Mouse (Mus musculus): ENCODE results near the gene Tmem170. TPM values are rescaled to one million over a fixed set of nuclear protein-coding genes. Genes with fewer than 3 reads are reported as not detected.
A peak's percentile ranks its signal among the peaks of the same experiment; 100 is the strongest.
"Not testable (repeated sequence)": the region's sequence is repeated elsewhere in the genome, so short reads cannot be mapped to it uniquely, and the experiment has no call there.

Gene Tmem170
- polyA plus RNA-seq, 1 experiment from 2014 or later, result 5.8 TPM

- Histone ChIP-seq H3K9me3 (replicated peaks; ENCODE audit: control insufficient read depth, low read length) (no peaks in the 10 kb centered on the region), H3K27me3 (ENCODE audit: control insufficient read depth, insufficient read depth, low read length) (no peaks in the 10 kb centered on the region), H3K27ac (ENCODE audit: low read depth, low read length) (no peak overlapping the region), H3K4me2 (no peak overlapping the region), H3K4me1 (ENCODE audit: control insufficient read depth, insufficient read depth, low read length) (no peaks in the 10 kb centered on the region), H3K9ac (ENCODE audit: low read depth, low read length) (no peak overlapping the region), H3K4me3 (ENCODE audit: low read depth, low read length) (no peak overlapping the region), H3K36me3 (ENCODE audit: control insufficient read depth, insufficient read depth, low read length) (no peaks in the 10 kb centered on the region; the same call in 1 of the 2 replicates)
- no peak for ATAC-seq (replicated peaks; ENCODE audit: insufficient number of reproducible peaks, low FRiP score, low TSS enrichment)
- 76% methylated on average over 6 of the region's 6 CpGs for WGBS (ENCODE audit: insufficient replicate concordance)
These were observed 10.7 kb downstream of the Tmem170 start for GRCm38 (mm10) chr8:111865857-111866256.

GRCm38 (mm10) chr8:111865130-111865852 lies 11.3 kb downstream of the Tmem170 start:
- no peaks in the 10 kb centered on the region for H3K9me3 ChIP-seq (replicated peaks; ENCODE audit: control insufficient read depth, low read length)
- no peak for ATAC-seq (replicated peaks; ENCODE audit: insufficient number of reproducible peaks, low FRiP score, low TSS enrichment)
- no peak overlapping the region for H3K4me3 ChIP-seq (ENCODE audit: low read depth, low read length)
- no peaks in the 10 kb centered on the region for H3K27me3 ChIP-seq (ENCODE audit: control insufficient read depth, insufficient read depth, low read length)
- no peak overlapping the region for H3K9ac ChIP-seq (ENCODE audit: low read depth, low read length)
- no peak overlapping the region for H3K27ac ChIP-seq (ENCODE audit: low read depth, low read length)
- H3K36me3 ChIP-seq (ENCODE audit: control insufficient read depth, insufficient read depth, low read length), result no peaks in the 10 kb centered on the region; the same call in 1 of the 2 replicates
- no peak overlapping the region for H3K4me2 ChIP-seq
- WGBS (ENCODE audit: insufficient replicate concordance), result 80% methylated on average over 8 of the region's 8 CpGs
- H3K4me1 ChIP-seq (ENCODE audit: control insufficient read depth, insufficient read depth, low read length), result no peaks in the 10 kb centered on the region

DNA sequence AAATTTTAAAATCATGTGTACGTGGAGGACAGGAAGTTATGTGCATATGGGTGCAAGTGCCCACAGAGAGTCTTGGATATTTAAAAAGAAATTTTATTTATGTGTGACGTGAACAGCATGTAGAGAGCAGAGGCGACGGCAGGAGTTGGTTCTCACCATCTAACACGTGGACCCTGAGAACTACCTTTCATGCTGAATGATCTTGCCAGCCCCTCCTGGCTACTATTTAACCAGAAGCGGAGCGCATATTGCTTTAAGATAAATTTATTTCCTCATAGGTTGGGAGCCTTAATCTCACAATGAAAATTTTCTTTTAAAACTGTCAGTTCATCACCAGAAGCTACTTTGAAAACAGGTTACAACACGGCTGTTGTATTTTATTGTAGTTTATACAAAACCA lies 11.9 kb downstream of the Tmem170 start:
- no peak for ATAC-seq (replicated peaks; ENCODE audit: insufficient number of reproducible peaks, low FRiP score, low TSS enrichment)
- Histone ChIP-seq H3K27me3 (ENCODE audit: control insufficient read depth, insufficient read depth, low read length) (no peaks in the 10 kb centered on the region), H3K4me2 (no peak overlapping the region), H3K36me3 (ENCODE audit: control insufficient read depth, insufficient read depth, low read length) (no peaks in the 10 kb centered on the region; the same call in 1 of the 2 replicates), H3K9ac (ENCODE audit: low read depth, low read length) (no peak overlapping the region), H3K9me3 (replicated peaks; ENCODE audit: control insufficient read depth, low read length) (no peaks in the 10 kb centered on the region), H3K4me3 (ENCODE audit: low read depth, low read length) (no peak overlapping the region), H3K4me1 (ENCODE audit: control insufficient read depth, insufficient read depth, low read length) (no peaks in the 10 kb centered on the region), H3K27ac (ENCODE audit: low read depth, low read length) (no peak overlapping the region)
- WGBS (ENCODE audit: insufficient replicate concordance), result 90% methylated on average over 8 of the region's 8 CpGs

DNA sequence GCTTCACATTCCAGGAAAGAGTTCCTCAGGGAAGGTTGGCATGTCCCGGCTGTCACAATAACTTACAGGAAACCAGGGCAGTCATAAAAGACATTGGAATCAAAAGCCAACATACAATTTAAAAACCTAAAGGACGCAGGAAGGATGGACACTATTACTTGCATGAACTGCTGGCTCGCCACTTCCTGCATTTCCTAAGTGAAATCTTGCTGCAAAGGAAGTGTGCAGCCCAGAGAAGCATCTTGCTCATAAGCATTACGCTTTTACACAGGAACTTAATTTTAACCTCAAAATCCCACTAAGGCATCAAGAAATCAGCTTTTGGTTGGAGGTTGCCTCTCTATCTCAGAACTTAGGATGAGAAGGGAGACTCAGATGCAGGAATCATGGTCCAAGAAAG lies 13.3 kb downstream of the Tmem170 start:
- no peaks in the 10 kb centered on the region for H3K9me3 ChIP-seq (replicated peaks; ENCODE audit: control insufficient read depth, low read length)
- H3K4me2 ChIP-seq, result no peak overlapping the region
- ATAC-seq (replicated peaks; ENCODE audit: insufficient number of reproducible peaks, low FRiP score, low TSS enrichment), result no peak
- H3K27me3 ChIP-seq (ENCODE audit: control insufficient read depth, insufficient read depth, low read length), result no peaks in the 10 kb centered on the region
- no peak overlapping the region for H3K4me3 ChIP-seq (ENCODE audit: low read depth, low read length)
- H3K27ac ChIP-seq (ENCODE audit: low read depth, low read length), result no peak overlapping the region
- H3K4me1 ChIP-seq (ENCODE audit: control insufficient read depth, insufficient read depth, low read length), result no peaks in the 10 kb centered on the region
- H3K9ac ChIP-seq (ENCODE audit: low read depth, low read length), result no peak overlapping the region
- 80% methylated on average over 4 of the region's 4 CpGs for WGBS (ENCODE audit: insufficient replicate concordance)
- no peaks in the 10 kb centered on the region; the same call in 1 of the 2 replicates for H3K36me3 ChIP-seq (ENCODE audit: control insufficient read depth, insufficient read depth, low read length)

GRCm38 (mm10) chr8:111855977-111856376 lies 20.6 kb downstream of the Tmem170 start:
- Histone ChIP-seq H3K27me3 (ENCODE audit: control insufficient read depth, insufficient read depth, low read length) (no peaks in the 10 kb centered on the region), H3K4me3 (ENCODE audit: low read depth, low read length) (no peak overlapping the region), H3K4me1 (ENCODE audit: control insufficient read depth, insufficient read depth, low read length) (peaks cover 10% of the 10 kb centered on the region; the same call in 1 of the 2 replicates), H3K9me3 (replicated peaks; ENCODE audit: control insufficient read depth, low read length) (no peaks in the 10 kb centered on the region), H3K9ac (ENCODE audit: low read depth, low read length) (no peak overlapping the region), H3K27ac (ENCODE audit: low read depth, low read length) (no peak overlapping the region), H3K36me3 (ENCODE audit: control insufficient read depth, insufficient read depth, low read length) (no peaks in the 10 kb centered on the region), H3K4me2 (no peak overlapping the region)
- no peak for ATAC-seq (replicated peaks; ENCODE audit: insufficient number of reproducible peaks, low FRiP score, low TSS enrichment)
- 85% methylated on average over 12 of the region's 12 CpGs for WGBS (ENCODE audit: insufficient replicate concordance)

DNA sequence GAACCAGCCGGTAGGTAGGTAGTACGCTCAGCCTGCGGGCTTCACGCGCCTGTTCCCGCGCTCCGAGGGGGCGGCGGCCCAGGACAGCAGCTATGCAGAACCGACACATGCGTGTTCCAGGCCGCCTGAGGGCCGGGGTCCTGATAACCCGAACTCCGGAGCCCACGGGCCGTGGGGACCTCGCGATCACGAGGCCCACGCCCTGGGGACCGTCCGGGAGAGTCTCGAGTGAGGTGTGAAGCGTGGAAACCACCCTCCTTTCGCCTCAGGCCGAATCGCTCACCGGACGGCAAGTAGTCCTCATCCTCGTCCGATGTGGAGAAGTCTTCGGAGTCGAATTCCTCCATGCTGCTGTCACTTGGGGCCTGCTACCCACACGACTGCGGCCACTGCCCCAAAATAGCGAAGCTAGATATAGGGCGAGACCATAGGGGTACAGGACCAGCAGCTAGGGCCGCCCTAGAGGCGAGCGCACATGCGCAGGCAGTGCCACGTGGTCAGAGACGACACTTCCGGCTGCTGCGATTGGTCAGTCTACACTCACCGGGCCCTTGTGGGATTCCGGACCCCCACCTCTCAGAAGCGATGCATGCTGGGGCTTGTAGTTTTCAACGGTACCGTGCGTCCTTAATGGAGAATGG lies 22.6 kb downstream of the Tmem170 start, which contains the start of gene Cfdp1:
Gene Cfdp1, minus strand, starts transcription at position 431 of the 641 bp plus-strand sequence.
- H3K9me3 ChIP-seq (replicated peaks; ENCODE audit: control insufficient read depth, low read length), result no peaks in the 10 kb centered on the region
- peak within 1 kb of the TSS; percentile 57; the same call in 1 of the 2 replicates for H3K27ac ChIP-seq (ENCODE audit: low read depth, low read length)
- peak within 1 kb of the TSS; percentile 93 for H3K4me3 ChIP-seq (ENCODE audit: low read depth, low read length)
- peak within 1 kb of the TSS; percentile 87 for H3K4me2 ChIP-seq
- peak within 1 kb of the TSS; percentile 86 for H3K9ac ChIP-seq (ENCODE audit: low read depth, low read length)
- H3K36me3 ChIP-seq (ENCODE audit: control insufficient read depth, insufficient read depth, low read length), result no peaks in the 10 kb centered on the region
- H3K27me3 ChIP-seq (ENCODE audit: control insufficient read depth, insufficient read depth, low read length), result no peaks in the 10 kb centered on the region
- ATAC-seq (replicated peaks; ENCODE audit: insufficient number of reproducible peaks, low FRiP score, low TSS enrichment), result peak; percentile 100
- under 1% methylated on average over 53 of the region's 53 CpGs for WGBS (ENCODE audit: insufficient replicate concordance)
- peaks cover 10% of the 10 kb centered on the region; the same call in 1 of the 2 replicates for H3K4me1 ChIP-seq (ENCODE audit: control insufficient read depth, insufficient read depth, low read length)

DNA sequence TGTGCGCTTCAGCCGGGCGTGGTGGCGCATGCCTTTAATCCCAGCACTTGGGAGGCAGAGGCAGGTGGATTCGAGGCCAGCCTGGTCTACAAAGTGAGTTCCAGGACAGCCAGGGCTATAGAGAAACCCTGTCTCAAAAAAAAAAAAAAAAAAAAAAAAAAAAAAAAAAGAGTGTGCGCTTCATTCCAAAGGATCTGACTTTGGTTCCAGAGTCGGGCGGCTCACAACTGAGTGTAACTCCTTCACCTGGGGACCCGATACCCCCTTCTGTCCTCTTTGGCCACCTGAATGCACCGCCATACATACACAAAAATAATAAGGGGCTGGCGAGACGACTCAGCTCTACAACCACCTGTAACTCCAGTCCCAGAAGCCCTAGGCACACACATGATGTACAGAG lies 23.3 kb downstream of the Tmem170 start:
- peak overlapping the region; percentile 93 for H3K4me3 ChIP-seq (ENCODE audit: low read depth, low read length)
- not testable (repeated sequence) for H3K36me3 ChIP-seq (ENCODE audit: control insufficient read depth, insufficient read depth, low read length); H3K27me3 ChIP-seq (ENCODE audit: control insufficient read depth, insufficient read depth, low read length); ATAC-seq (replicated peaks; ENCODE audit: insufficient number of reproducible peaks, low FRiP score, low TSS enrichment); H3K27ac ChIP-seq (ENCODE audit: low read depth, low read length); H3K9me3 ChIP-seq (replicated peaks; ENCODE audit: control insufficient read depth, low read length)
- H3K4me1 ChIP-seq (ENCODE audit: control insufficient read depth, insufficient read depth, low read length), result peaks cover 12% of the 10 kb centered on the region; the same call in 1 of the 2 replicates
- peak overlapping the region; percentile 86 for H3K9ac ChIP-seq (ENCODE audit: low read depth, low read length)
- H3K4me2 ChIP-seq, result peak overlapping the region; percentile 87
- WGBS (ENCODE audit: insufficient replicate concordance), result 52% methylated on average over 12 of the region's 12 CpGs

- Histone ChIP-seq H3K36me3 (ENCODE audit: control insufficient read depth, insufficient read depth, low read length) (peaks cover 4% of the 10 kb centered on the region; the same call in 1 of the 2 replicates), H3K27ac (ENCODE audit: low read depth, low read length) (no peak overlapping the region), H3K9me3 (replicated peaks; ENCODE audit: control insufficient read depth, low read length) (no peaks in the 10 kb centered on the region), H3K27me3 (ENCODE audit: control insufficient read depth, insufficient read depth, low read length) (no peaks in the 10 kb centered on the region), H3K4me1 (ENCODE audit: control insufficient read depth, insufficient read depth, low read length) (0 out of 2 replicates have a peak, but pooled peaks cover 6% of the 10 kb centered on the region), H3K9ac (ENCODE audit: low read depth, low read length) (no peak overlapping the region), H3K4me2 (no peak overlapping the region), H3K4me3 (ENCODE audit: low read depth, low read length) (no peak overlapping the region)
- 90% methylated on average over 6 of the region's 6 CpGs for WGBS (ENCODE audit: insufficient replicate concordance)
- ATAC-seq (replicated peaks; ENCODE audit: insufficient number of reproducible peaks, low FRiP score, low TSS enrichment), result no peak
These were observed 29.8 kb downstream of the Tmem170 start for GRCm38 (mm10) chr8:111846746-111847145.

Measured in heart, embryonic 11.5 days (tissue).